Mouse (Mus musculus) stomach, embryonic 15.5 days (tissue): ENCODE results near the gene Zbtb1. TPM values are rescaled to one million over a fixed set of nuclear protein-coding genes. Genes with fewer than 3 reads are reported as not detected.

ENCODE experiments used
- ATAC-seq: fragments of 200-750 bp; cut with Nextera tagmentation; 2 replicates; pipeline ENCODE4 v1.8.0; 2017; ENCODE audit warnings: low read depth, moderate number of reproducible peaks, moderate TSS enrichment; ENCODE audit not compliant: insufficient read depth, low FRiP score
- H3K27ac ChIP-seq: fragments of 300-500 bp; sonication (generic); 2 replicates; pipeline ENCODE4 v1.5.1; 2015; ENCODE audit warnings: mild to moderate bottlenecking, inconsistent platforms
- H3K27me3 ChIP-seq: fragments of 300-500 bp; sonication (generic); replicated peaks from 2 replicates; pipeline ENCODE4 v1.6.1; 2015; ENCODE audit warnings: inconsistent platforms
- H3K36me3 ChIP-seq: fragments of 300-500 bp; sonication (generic); 2 replicates; pipeline ENCODE4 v1.6.1; 2015; ENCODE audit warnings: inconsistent platforms
- H3K4me1 ChIP-seq: fragments of 300-500 bp; sonication (generic); 2 replicates; pipeline ENCODE4 v1.6.1; 2015; ENCODE audit warnings: inconsistent platforms
- H3K4me2 ChIP-seq: fragments of 300-500 bp; sonication (generic); 2 replicates; pipeline ENCODE4 v1.6.1; 2015; ENCODE audit warnings: mild to moderate bottlenecking, inconsistent platforms
- H3K4me3 ChIP-seq: fragments of 300-500 bp; sonication (generic); replicated peaks from 2 replicates; pipeline ENCODE4 v1.5.1; 2015; ENCODE audit warnings: inconsistent platforms
- H3K9ac ChIP-seq: fragments of 300-500 bp; sonication (generic); 2 replicates; pipeline ENCODE4 v1.6.1; 2015; ENCODE audit warnings: inconsistent platforms
- H3K9me3 ChIP-seq: fragments of 300-500 bp; sonication (generic); 2 replicates; pipeline ENCODE4 v1.6.1; 2016; ENCODE audit warnings: inconsistent platforms
- WGBS: fragments of 180-500 bp; shearing (Covaris S2); methylation state at CpG from one replicate; pipeline ENCODE4 v1.1.7; 2015; 5-methylcytosine and 5-hydroxymethylcytosine counted together
- polyA plus RNA-seq: library from polyadenylated mRNA; unstranded; fragments of >200 nt; fragmentation: Nextera tagmentation; extraction: Ambion mirVana; gene quantifications from 2 replicates; pipeline ENCODE4 v1.2.1, GENCODE M21; 2015

Gene Zbtb1
- polyA plus RNA-seq, 1 experiment from 2014 or later = 9.5 TPM

DNA sequence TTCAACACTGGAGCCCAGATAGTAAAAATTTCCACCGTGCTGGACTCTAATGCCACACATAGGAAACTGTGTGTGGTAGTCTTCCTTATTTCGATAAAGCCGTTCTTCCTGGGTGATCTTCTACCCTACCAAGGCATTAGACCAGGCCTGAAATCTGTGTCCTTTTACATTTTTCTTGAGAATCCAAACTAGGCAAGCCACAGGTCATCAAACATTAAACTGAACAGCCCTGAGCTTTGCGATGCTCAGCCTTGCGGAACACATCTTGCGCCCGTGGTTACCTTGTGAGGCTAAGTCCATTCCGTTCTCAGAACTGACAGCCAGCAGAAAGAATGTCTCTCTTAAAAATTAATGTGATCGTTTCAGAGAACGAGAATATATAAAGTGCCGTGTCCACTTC lies 76.1 kb downstream of the Zbtb1 start:
- H3K9me3 ChIP-seq = no peaks in the 10 kb centered on the region
- H3K27me3 ChIP-seq = no peaks in the 10 kb centered on the region
- no peak overlapping the region for H3K4me2 ChIP-seq
- no peaks in the 10 kb centered on the region for H3K36me3 ChIP-seq
- ATAC-seq = no peak
- no peak overlapping the region for H3K27ac ChIP-seq
- H3K4me3 ChIP-seq = no peak overlapping the region
- WGBS = 82% methylated on average over 11 of the region's 11 CpGs
- no peak overlapping the region for H3K9ac ChIP-seq
- no peaks in the 10 kb centered on the region for H3K4me1 ChIP-seq

Other genes with a start within 250 kb of the Zbtb1 start
- 0.06 and 0.13 TPM in 2 replicates for gene Esr2, start 193.0 kb upstream of the Zbtb1 start, polyA plus RNA-seq
- not detected in 2 replicates for gene Tex21, start 123.5 kb upstream of the Zbtb1 start, polyA plus RNA-seq
- gene Mthfd1, start 115.0 kb upstream of the Zbtb1 start, polyA plus RNA-seq = 87.7 and 108 TPM in 2 replicates
- gene Akap5, start 45.4 kb upstream of the Zbtb1 start, polyA plus RNA-seq = 4.1 TPM in 2 replicates
- gene Zbtb25, start 664 bp upstream of the Zbtb1 start, polyA plus RNA-seq = 13.7 and 14.5 TPM in 2 replicates
- 11.3 and 11.7 TPM in 2 replicates for gene Hspa2, start 33.9 kb downstream of the Zbtb1 start, polyA plus RNA-seq
- gene Ppp1r36, start 47.3 kb downstream of the Zbtb1 start, polyA plus RNA-seq = 2.9 and 3.2 TPM in 2 replicates
- 11.5 and 13.9 TPM in 2 replicates for gene Plekhg3, start 160.6 kb downstream of the Zbtb1 start, polyA plus RNA-seq